Mouse (Mus musculus) heart, postnatal 25 days (tissue): ENCODE results near the gene Rnf208. TPM values are rescaled to one million over a fixed set of nuclear protein-coding genes. Genes with fewer than 3 reads are reported as not detected.

ENCODE experiments used
- DNase-seq: peaks from one replicate; pipeline ENCODE4 v3.0.0; 2022; ENCODE audit warnings: low spot score
- intact Hi-C: fragments of 180-260 bp; cut with DNase I; formaldehyde crosslinking; loops from one replicate; pipeline ENCODE4 v1.15.1; 2025
- total RNA-seq, 2 experiments: library from RNA; stranded (reverse); gene quantifications; 2 replicates each; pipeline ENCODE4 v1.2.3; 2021

The Rnf208 gene
- total RNA-seq, 2 experiments from 2014 or later = 0.53 TPM; not detected in 1

DNA sequence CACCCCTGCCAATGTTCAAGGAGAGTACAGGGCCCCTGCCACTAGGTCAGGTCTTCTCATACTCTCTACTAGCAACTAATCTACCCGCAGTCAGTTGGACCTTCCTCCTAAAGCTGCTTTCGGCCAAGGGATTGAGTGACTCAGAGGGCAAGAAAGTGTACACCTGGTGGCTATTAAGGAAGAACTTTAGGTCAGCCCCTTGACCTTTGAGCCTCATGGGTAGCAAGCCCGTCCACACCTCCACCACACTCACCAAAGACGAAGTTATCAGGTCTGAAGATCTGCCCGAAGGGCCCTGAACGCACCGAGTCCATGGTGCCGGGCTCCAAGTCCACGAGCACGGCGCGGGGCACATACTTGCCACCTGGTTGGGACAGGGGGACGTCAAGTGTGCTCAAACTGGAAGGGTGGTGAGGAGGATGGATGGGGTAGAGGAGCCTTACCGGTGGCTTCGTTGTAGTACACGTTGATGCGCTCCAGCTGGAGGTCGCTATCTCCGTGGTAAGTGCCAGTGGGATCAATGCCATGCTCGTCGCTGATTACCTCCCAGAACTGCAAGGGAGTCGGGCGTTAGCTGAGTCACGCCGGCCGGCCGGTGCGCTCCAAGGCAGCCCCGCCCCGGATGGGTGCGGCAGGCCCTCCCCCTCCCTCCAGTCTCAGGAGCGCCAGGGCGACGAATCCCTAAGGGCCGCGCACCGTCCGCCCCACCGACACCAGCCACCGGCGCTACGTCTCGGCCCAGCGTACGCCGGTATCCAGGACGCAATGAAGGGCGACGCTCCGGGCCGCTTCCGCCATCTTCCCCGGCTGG lies 18.2 kb upstream of the Rnf208 start:
- intact Hi-C loops = loop anchor here (2.0 kb wide), 1 partner anchor 13 kb away; the partner anchor contains the start of gene Nelfb
- peak; percentile 76 for DNase-seq

DNA sequence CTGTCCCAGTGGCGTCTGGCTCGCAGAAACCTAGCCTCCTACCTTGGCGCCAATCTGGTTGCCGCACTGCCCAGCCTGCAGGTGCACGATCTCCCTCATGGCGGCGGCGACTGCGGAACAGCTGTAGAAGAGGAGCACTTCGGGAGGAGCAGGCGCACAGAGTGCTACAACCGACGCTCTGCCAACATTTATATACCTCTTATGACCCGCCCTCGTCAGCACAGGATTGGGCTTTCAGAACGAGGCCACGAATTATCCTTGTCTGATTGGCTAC lies 17.6 kb upstream of the Rnf208 start, which contains the start of gene Tubb4b:
Tubb4b (minus strand) TSS at position 211 of the 274 bp plus-strand sequence.
- DNase-seq = no peak
- intact Hi-C loops = loop anchor here (2.0 kb wide), 1 partner anchor 14 kb away; the partner anchor contains the start of gene Nelfb

DNA sequence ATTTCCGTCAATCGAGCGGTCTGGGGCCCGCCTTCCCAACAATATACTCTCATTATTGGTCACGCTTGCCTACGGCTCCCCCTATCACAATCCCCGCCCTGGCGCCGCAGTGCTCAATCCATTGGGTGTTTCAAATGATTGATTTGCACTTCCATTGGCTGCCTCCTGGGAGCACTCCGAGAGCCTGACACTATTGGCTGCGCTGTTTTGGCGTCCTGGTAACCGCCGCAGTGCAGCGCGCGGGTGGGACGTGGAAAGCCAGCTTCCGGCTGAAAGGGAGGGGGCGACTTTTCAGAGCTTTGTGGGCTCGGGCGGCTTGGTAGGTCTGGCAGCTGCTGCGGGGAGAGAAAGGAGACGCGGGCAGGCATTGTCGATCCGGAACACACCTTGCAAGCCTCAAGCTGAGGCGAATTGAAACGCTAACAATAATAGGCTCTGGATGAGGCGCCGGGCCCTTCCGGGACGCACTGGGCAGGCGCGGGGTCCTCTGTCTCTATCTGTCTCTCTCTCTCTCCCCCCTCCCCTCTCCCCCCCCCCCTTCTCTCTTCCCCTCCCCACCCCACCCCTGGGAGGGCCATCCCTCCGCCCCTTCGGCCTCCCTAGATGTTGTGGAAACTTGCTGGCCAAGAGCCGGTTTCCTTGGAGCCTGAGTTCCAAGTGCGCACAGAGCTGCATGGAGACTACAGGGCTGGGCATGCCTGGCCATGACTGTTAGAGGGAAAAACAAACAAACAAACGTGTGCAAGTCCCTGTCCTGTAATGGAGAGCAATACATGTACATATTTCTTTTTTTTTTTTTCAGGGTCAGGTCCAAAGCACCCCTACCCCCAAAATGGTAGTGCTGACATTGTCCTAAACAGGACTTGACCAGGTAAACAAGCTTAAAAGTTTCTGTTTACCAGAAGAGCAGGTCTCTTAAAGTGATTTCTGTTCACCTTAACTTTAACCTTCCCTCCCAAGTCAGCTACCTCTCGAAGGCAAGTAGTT lies 17.0 kb upstream of the Rnf208 start:
- peak; percentile 99 for DNase-seq
- intact Hi-C loops = loop anchor here (2.0 to 5.0 kb wide), 2 partner anchors 14 to 67 kb away; partner anchors contain the start of gene Nelfb

DNA sequence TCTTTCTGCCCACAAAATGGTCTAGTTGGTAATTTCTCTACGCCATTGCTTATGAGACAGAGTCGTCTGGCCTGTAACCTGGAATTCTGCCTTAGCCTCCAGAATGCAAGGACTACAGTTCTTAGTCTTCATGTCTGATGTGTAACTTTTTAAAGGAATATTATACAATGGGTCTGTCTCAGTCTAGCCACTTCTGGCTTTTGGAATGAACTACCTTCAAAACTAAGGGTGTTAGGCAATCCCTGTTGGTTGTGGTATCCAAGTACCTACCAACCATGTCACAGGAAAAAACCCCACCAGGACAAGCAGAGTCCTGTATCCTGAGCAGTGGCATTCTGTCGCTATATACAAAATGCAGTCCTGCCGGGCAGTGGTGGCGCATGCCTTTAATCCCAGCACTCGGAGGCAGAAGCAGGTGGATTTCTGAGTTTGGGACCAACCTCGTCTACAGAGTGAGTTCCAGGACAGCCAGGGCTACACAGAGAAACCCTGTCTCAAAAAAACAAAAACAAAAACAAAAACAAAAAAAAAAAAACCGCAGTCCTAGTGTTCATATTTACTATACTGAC lies 16.2 kb upstream of the Rnf208 start:
- DNase-seq = no peak
- intact Hi-C loops = loop anchor here (2.0 to 5.0 kb wide), 2 partner anchors 15 to 66 kb away; partner anchors contain the start of gene Nelfb

DNA sequence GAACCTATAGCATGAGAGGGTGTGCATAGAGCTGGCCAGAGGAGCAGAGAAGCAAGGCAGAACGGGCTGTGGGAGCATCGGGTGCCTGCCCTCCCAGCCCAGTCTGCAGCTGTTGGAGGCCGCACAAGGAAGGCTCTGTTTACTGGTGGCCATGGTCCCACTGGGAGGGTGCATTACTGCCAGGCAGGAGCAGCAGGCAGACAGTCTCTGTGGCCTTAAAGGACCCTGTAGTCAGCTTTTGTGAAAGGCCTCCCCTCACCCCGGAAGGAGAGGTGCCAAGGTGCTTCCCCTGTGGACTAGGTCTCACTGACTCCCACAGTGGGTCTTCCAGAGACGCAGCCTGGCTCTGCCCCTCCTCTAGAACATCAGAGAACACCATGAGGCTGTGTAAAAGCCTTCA lies 15.2 kb upstream of the Rnf208 start:
- no peak for DNase-seq
- intact Hi-C loops = loop anchor here (5.0 kb wide), 1 partner anchor 65 kb away; no protein-coding TSS in a partner anchor

DNA sequence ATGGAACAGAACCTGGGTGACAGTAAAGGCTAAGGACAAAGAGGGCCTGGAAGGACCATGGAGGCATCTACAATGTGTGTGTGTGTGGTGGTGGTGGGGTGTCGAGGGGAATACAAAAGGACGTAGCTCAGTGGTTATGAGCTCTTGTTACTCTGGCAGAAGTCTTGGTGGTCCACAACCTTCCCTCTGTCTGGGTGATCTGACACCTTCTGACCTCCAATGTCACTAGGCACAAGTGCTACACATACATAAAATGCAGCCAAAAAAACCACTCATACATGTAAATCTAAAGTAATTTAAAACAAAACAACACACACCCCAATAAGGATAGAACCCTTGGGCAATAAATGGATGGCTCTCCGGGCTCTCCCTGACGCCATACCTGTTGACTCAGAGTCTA lies 14.6 kb upstream of the Rnf208 start:
- DNase-seq = no peak
- intact Hi-C loops = loop anchor here (5.0 kb wide), 1 partner anchor 65 kb away; no protein-coding TSS in a partner anchor

DNA sequence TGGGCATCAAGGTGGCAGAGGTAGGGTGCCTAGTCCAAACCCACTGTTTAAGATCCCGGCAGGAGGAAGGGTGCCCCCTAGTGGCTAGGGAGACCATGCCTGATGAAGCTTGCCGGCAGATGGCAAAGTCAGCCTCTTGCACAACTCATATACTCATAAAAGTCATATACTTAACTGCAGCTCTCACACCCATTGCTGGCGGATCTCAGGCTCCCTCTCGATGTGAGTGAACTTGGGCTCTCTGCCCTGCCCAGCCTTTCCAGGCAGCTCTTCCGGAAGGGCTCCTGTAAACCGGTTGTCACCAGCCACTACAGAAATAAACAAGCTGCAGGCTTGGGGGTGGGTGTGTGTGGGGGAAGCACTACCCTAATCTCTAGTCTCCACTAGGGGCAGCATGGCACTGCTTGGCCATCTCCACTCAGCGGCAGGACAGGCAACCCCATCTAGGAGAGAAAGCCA lies 13.6 kb upstream of the Rnf208 start:
- intact Hi-C loops = loop anchor here (1.0 to 5.0 kb wide), 3 partner anchors 24 to 64 kb away; no protein-coding TSS in a partner anchor
- peak; percentile 76 for DNase-seq

DNA sequence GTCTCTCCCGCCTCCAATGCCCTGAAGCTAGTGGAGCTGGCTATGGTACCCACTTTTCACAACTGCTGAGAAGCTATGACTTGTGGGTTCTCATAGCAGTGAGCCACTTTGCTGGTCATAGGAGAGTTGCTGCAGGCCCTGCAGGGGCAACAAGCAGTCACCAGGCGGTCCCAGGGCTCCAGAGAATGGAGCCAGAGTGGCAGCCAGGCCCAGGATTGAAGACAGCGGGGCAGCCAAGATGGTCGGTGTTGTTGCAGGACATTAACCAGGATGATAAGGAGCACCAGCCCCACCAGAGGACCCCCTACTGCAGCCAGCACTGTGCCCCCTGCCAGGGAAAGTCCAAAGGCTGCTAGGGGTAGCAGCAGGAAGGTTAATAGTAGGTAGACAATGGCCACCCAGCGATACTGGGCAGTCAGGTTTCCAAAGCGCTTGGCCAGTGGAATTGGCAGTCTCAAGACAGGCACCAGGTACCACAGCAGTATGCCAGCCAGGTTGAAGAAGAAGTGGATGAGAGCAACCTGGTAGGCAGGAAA lies 13.0 kb upstream of the Rnf208 start:
- DNase-seq = no peak
- intact Hi-C loops = loop anchor here (1.0 to 5.0 kb wide), 3 partner anchors 24 to 63 kb away; no protein-coding TSS in a partner anchor

DNA sequence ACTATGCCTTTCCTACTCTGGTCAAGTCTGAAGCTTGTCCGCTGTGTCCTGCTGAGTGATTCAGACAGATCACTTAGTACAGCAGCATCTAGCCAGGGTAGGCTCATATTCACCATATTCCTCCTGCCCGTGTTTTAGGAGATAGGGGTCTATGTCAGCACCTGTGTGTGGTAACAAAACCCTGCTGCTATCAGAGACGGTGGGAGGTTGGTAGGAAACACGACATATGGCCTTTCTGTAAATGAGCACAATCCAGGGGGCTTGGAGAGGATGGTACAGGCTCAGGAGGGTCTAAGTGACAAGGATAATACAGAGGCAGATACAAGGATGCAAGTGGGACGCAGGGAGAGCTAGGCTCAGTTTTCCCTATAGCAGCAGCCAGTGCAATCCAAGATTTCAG lies 12.5 kb upstream of the Rnf208 start:
- intact Hi-C loops = loop anchor here (2.0 to 5.0 kb wide), 2 partner anchors 23 to 63 kb away; no protein-coding TSS in a partner anchor
- no peak for DNase-seq

DNA sequence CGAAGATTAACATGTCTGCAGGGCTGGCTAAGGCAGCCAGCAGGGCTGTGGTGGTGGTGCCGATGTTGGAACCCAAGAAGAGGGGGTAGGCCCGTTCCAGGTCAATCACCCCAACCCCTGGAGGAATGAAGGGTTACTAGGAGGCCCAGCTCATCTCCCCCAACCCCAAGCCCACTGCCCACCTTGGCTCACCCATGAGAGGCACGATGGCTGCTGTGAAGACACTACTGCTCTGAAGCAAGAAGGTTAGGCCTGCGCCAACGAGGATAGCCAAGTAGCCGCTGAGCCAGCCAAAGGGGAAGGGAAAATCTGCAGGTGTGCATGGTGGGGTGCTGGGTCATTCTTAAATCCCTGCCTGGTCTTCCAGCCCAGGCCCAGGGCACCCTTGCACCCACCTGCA lies 11.5 kb upstream of the Rnf208 start:
- no peak for DNase-seq
- intact Hi-C loops = no loop called here

DNA sequence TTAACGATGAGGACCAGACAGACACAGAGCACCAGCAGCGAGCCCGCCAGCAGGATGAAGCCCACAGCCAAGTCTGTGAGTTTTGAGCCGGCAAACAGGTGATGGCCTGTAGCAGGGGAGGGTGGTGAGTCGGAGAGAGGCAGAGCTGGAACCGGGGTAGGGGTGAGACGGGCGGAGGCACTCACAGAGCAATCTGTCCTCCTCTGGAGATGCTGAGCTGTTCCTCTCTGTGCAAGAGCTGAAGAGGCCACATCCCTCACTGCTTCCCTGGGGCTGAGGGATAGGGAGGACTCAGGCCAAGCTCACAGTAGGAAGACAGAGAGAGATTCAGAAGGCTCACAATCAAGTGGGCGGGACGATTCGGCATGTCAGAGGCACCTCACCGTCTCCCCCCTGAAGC lies 11.0 kb upstream of the Rnf208 start:
- intact Hi-C loops = no loop called here
- DNase-seq = no peak

DNA sequence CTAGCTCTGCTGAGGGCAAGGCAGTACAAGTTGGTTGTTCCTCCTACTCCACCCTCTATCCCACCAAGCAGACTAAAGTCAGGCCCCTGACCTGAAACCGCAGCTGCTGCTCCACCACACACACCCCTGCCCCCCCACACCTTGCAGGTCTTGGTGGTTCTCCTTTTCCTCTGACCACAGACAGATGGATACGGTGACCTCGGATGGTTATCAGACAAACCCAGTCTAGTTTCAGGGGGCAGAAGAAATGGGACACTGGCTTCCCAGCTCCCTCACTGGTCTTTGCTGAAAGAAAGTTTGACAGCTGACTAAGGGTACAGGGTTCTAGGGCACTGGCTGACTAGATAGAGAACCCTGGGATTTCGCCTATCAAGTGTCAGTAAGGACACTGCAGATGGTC lies 8.6 kb upstream of the Rnf208 start:
- intact Hi-C loops = no loop called here
- no peak for DNase-seq

DNA sequence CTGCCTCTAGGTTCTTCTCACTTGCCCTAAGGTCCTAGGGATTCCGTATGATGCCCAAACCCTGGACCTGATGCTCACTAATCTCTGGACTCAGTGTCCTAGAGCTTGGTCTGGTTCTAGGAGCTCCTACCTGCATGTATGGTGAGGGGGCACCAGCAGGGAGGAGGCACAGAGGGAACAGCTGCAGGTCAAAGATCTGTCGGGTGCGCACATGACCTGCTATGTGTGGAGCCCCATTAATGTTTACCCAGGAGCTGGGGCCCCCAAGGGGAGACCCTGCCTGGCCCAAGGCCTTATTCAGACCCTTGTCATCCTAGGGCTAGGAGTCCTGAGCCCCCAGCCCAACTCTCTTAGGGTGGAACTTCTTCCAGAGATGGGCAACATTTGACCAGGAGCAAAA lies 8.0 kb upstream of the Rnf208 start, which contains the start of gene Slc34a3:
Slc34a3 (minus strand) TSS at position 315 of the 400 bp plus-strand sequence.
- intact Hi-C loops = no loop called here
- DNase-seq = no peak

DNA sequence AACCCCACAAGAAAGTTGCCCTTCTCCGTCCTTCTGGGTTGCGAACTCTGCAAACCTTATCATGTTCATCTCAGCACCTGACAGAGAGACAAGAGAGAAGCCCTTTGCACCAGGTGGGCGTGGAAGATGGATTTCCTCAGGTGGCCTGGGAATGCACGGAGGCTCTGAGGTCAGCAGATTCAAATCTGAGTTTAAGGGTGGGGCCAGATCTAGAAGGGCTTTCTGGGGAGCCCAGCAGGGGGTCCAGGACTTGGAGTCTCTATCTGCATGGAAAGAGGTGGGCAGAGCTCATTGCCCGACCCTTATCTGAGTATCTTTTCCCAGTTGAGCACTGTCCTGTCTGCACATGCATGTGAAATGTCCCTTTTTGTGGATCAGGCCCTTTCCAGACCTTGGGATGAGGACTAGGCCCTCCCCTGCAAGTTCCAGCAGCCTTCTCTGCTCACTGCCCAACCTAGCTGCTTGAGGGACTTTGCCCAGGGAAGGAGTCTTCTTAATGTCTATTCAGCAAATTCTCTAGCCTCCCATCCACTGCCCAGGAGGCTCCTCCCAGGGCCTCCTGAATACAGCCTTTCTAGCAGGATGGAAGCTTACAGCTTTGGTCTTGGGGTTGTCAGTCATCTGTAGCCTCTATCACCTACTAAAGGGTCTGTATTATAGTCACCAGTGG lies 7.4 kb upstream of the Rnf208 start:
- intact Hi-C loops = no loop called here
- DNase-seq = no peak

DNA sequence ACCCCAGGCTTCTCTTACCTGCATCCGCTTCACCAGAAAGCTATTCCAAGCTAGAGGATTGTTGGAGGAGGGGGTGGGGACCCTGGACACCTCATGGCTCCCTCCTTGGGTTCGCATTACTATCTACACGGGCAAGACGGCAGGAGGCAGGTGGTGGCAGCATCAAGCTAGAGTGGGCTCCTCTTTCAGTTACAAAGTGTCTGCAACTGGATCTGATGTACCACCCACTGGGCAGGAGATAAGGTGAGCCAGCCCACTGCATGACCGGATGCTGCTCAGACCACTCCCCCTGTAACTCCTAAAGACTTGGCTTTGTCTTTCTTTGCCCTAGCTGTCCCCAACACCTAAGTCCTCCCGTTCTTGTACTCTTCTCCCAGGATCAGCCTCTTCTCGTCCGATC lies 5.4 kb upstream of the Rnf208 start, which contains the start of gene Rnf224:
Rnf224 (minus strand) TSS at position 174 of the 400 bp plus-strand sequence.
- no peak for DNase-seq
- intact Hi-C loops = no loop called here

DNA sequence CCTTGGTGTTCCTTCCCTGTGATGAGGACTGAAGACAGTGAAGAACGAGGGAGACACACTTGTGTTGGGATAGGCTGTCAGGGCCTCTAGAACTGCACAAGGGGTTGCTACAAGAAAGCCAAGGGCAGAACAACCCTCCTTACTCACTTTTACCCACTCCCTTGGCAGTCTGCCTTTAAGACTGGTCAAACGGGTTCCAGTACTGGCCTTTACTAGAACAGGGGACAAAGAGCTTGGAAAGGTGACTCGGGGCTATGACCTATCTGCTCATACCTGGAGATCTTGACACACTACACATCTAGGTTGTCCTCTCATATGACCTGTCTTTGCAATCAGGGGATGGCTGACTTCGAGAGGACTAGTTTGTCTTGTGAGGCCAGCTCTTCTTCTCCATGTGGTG lies 4.5 kb upstream of the Rnf208 start:
- intact Hi-C loops = no loop called here
- no peak for DNase-seq

DNA sequence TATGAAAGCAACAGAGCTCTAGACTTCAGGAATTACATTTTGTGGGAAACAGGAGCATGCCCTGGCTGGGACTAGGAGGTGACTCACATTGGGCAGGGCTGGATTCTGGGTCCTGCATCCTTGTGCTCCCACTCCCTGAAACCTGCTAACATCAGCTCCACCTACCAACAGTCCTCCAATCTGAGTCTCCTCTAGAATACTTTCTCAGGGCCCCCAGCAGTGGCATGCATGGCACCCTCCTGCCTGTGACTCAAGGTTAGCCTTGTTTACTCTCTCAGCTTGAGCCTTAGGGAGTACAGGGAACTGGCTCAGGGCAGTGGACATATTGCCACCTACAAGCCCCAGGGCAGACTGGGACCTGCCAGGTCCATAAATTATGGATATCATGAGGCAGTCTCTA lies 3.9 kb upstream of the Rnf208 start:
- no peak for DNase-seq
- intact Hi-C loops = no loop called here

DNA sequence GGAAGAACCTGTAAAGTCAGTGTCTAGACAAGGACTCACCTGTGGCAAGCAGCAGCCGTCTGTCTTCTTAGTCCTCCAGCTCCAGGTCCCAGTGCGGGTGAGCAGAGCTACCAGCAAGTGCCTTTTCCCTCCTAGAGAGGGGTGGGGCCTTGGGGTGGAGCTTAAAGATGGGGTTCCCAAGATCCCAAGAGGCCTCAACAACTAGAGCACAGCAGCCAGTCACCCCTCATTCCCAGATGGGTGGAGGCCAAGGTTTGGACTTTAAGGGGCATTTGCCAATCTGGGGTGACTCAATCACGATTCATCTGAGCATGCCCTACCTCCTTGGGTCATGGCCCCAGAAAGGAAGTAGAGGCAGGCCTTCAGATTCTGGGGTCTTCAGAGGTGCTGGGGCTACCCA lies 2.3 kb upstream of the Rnf208 start:
- intact Hi-C loops = no loop called here
- no peak for DNase-seq

DNA sequence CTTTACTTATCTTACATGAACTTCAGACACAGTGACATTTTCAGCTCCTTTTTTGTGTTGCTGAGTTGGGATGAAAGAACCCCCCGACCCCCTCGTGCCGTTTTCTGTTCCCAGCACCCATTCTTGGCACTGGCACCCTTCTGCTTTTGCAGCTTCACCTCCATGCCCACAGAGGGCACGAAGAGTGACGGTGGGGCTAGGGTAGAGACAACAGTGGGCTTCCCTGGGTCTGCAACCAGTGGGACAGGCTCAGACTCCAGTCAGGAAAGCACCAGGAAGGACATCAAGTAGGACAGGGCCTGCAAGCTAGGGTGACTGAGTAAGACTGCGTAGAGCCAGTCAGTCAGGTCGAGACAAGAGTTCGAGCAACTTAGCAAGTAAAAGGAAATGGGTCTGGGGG lies 1.7 kb upstream of the Rnf208 start:
- DNase-seq = no peak
- intact Hi-C loops = no loop called here
